Mouse (Mus musculus): ENCODE measurements at regions not wholly inside any gene's neighbourhood (a gene's known extent, or its start where the extent isn't known, plus 50 kb on each side); places are given as distances from the start of the nearest gene placed in this dataset.

DNA sequence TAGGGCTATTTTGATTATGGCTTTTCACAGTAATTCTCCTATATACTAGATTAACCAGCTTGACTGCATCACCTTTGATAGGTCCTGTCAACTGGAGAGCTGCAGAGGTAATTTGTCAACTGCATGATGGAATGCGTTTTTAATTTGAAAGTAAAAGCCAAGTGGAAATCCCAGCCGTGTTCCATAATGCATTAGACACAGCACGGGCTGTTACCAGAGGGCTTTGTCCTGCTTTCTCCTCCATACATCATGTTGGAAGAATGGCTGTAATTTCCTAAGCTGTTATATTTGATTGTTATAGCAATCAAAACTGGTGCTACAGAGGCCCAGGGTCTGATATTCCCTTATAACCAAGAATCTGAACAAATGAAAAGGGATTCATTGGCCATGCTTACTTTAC, 68.6 kb upstream of the Pced1b start:
- no peak for DNase-seq (ENCODE audit: low read depth, low spot score)

DNA sequence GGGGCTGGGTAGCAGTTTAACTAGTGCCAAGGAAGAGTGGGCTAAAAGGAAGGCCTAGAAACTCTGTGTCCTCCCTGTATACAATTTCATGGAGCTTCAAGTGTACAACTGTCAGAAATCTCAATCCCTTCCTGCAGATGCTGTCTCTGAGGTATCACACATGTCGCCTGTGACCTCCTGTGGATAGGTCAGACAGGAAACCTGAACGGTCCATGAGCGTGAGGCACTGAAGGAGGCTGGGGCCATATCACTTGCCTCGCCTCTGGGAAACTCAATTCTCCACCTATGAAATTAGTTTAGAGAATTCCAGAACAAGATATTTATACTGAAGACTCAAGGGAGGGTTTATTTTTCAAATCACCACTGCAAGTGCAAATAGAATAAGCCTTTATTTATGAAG, 69.1 kb upstream of the Pced1b start:
- Histone ChIP-seq H3K9me3 (ENCODE audit: control insufficient read depth, insufficient read depth, low read depth, low read length) (no peaks in the 10 kb centered on the region), H3K9ac (ENCODE audit: insufficient read depth, low read depth, low read length, poor library complexity, severe bottlenecking) (no peak overlapping the region), H3K27ac (ENCODE audit: insufficient read depth, low read depth, low read length, poor library complexity, severe bottlenecking) (no peak overlapping the region), H3K36me3 (ENCODE audit: control insufficient read depth, insufficient read depth, low read length, poor library complexity, severe bottlenecking) (no peaks in the 10 kb centered on the region), H3K4me3 (ENCODE audit: insufficient read depth in 1 of 2, low read depth in 1 of 2, low read length in 2 of 2, poor library complexity in 1 of 2, severe bottlenecking in 1 of 2) (no peak overlapping the region), H3K4me1 (ENCODE audit: control insufficient read depth in 2 of 2, insufficient read depth in 2 of 2, low read length in 2 of 2, poor library complexity in 1 of 2) (peaks cover 0 to 4% of the 10 kb centered on the region in 2 experiments; a peak in 1 of 4 replicates)
- TF ChIP-seq ZNF384 (IDR thresholded peaks at IDR 0.05; ENCODE audit: low read depth, low read length) (no peak), MAFK (IDR thresholded peaks at IDR 0.05; ENCODE audit: insufficient read depth, low read depth, low read length) (no peak)
- no peak for DNase-seq (ENCODE audit: low read depth, low spot score)
- in situ Hi-C loops (cut with MboI; ENCODE audit: low sequenced_read_pairs in 2 of 2, unreplicated experiment in 2 of 2), result no loop called here

More for the DNA sequence above, 68.6 kb upstream of the Pced1b start:
- H3K9ac ChIP-seq (ENCODE audit: insufficient read depth, low read depth, low read length, poor library complexity, severe bottlenecking), result no peak overlapping the region
- H3K36me3 ChIP-seq (ENCODE audit: control insufficient read depth, insufficient read depth, low read length, poor library complexity, severe bottlenecking), result no peaks in the 10 kb centered on the region
- H3K4me3 ChIP-seq (ENCODE audit: insufficient read depth in 1 of 2, low read depth in 1 of 2, low read length in 2 of 2, poor library complexity in 1 of 2, severe bottlenecking in 1 of 2), result no peak overlapping the region
- peaks cover 0 to 3% of the 10 kb centered on the region in 2 experiments; a peak in 1 of 4 replicates for H3K4me1 ChIP-seq (ENCODE audit: control insufficient read depth in 2 of 2, insufficient read depth in 2 of 2, low read length in 2 of 2, poor library complexity in 1 of 2)
- TF ChIP-seq CHD2 (IDR thresholded peaks at IDR 0.05; ENCODE audit: low read depth, low read length) (no peak), MAFK (IDR thresholded peaks at IDR 0.05; ENCODE audit: insufficient read depth, low read depth, low read length) (no peak), HCFC1 (IDR thresholded peaks at IDR 0.05; ENCODE audit: borderline replicate concordance, insufficient read depth, low read length) (no peak), ZC3H11A (IDR thresholded peaks at IDR 0.05; ENCODE audit: borderline replicate concordance, low read depth, low read length) (no peak), ZNF384 (IDR thresholded peaks at IDR 0.05; ENCODE audit: low read depth, low read length) (no peak)
- no peaks in the 10 kb centered on the region for H3K9me3 ChIP-seq (ENCODE audit: control insufficient read depth, insufficient read depth, low read depth, low read length)
- no peak overlapping the region for H3K27ac ChIP-seq (ENCODE audit: insufficient read depth, low read depth, low read length, poor library complexity, severe bottlenecking)
- in situ Hi-C loops (cut with MboI; ENCODE audit: low sequenced_read_pairs in 2 of 2, unreplicated experiment in 2 of 2), result no loop called here

DNA sequence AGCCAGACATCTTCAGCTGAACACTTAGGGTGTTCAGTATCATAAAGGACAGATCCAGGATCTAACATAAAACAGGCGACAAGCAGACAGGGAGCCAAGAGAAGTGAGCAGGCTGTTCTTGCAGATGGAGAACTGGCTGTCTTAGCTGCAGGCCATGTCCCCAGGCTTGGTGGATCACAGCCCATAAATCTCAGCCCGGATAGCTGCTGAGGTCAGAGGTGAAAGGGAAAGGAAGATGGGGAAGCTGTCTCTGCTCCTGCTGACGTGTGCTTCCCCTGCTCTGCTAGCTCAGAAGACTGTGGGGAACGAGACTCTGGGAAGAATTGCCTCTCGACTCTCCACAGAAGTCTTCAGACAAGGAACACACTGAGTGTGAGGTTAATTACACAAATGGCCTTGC, 71.9 kb upstream of the Pced1b start:
- no peaks in the 10 kb centered on the region for H3K36me3 ChIP-seq (ENCODE audit: control insufficient read depth, insufficient read depth, low read length, poor library complexity, severe bottlenecking)
- H3K4me1 ChIP-seq (ENCODE audit: control insufficient read depth in 2 of 2, insufficient read depth in 2 of 2, low read length in 2 of 2, poor library complexity in 1 of 2), result peaks cover 0 to 4% of the 10 kb centered on the region in 2 experiments; a peak in 1 of 4 replicates
- no peak for TF ChIP-seq ZC3H11A (IDR thresholded peaks at IDR 0.05; ENCODE audit: borderline replicate concordance, low read depth, low read length)
- TF ChIP-seq HCFC1 (IDR thresholded peaks at IDR 0.05; ENCODE audit: borderline replicate concordance, insufficient read depth, low read length), result no peak
- no peak for TF ChIP-seq CHD2 (IDR thresholded peaks at IDR 0.05; ENCODE audit: low read depth, low read length)
- no peak for TF ChIP-seq MAFK (IDR thresholded peaks at IDR 0.05; ENCODE audit: insufficient read depth, low read depth, low read length)
- no peak for TF ChIP-seq ZNF384 (IDR thresholded peaks at IDR 0.05; ENCODE audit: low read depth, low read length)
- H3K4me3 ChIP-seq (ENCODE audit: insufficient read depth in 1 of 2, low read depth in 1 of 2, low read length in 2 of 2, poor library complexity in 1 of 2, severe bottlenecking in 1 of 2), result no peak overlapping the region
- H3K9ac ChIP-seq (ENCODE audit: insufficient read depth, low read depth, low read length, poor library complexity, severe bottlenecking), result no peak overlapping the region
- in situ Hi-C loops (cut with MboI; ENCODE audit: low sequenced_read_pairs in 2 of 2, unreplicated experiment in 2 of 2), result no loop called here
- DNase-seq (ENCODE audit: low read depth, low spot score), result no peak
- no peak overlapping the region for H3K27ac ChIP-seq (ENCODE audit: insufficient read depth, low read depth, low read length, poor library complexity, severe bottlenecking)
- H3K9me3 ChIP-seq (ENCODE audit: control insufficient read depth, insufficient read depth, low read depth, low read length), result no peaks in the 10 kb centered on the region

DNA sequence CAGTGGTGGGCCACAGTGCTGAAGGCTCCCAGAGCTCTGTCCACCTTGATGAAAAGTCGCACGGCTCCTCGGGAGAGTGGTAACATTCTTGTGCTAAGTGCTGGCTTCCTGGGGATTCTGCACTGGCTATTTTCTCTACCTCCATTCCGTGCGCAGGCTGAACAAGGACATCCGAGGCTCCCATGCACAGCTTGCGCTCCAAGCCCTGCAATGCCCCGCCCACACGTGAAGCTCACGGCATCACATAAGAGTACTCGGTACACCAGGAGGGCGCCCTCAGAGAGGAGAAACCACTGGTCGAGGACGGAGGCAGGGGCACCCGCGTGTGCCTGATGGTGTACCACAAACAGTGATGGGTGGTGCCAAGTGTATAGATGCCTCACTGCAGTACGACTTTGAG, 73.7 kb upstream of the Pced1b start:
- Histone ChIP-seq H3K4me3 (ENCODE audit: insufficient read depth in 1 of 2, low read depth in 1 of 2, low read length in 2 of 2, poor library complexity in 1 of 2, severe bottlenecking in 1 of 2) (peak overlapping the region; percentile 5 to 9; a peak in 1 of 4 replicates), H3K9me3 (ENCODE audit: control insufficient read depth, insufficient read depth, low read depth, low read length) (no peaks in the 10 kb centered on the region), H3K27ac (ENCODE audit: insufficient read depth, low read depth, low read length, poor library complexity, severe bottlenecking) (no peak overlapping the region), H3K4me1 (ENCODE audit: control insufficient read depth in 2 of 2, insufficient read depth in 2 of 2, low read length in 2 of 2, poor library complexity in 1 of 2) (peaks cover 0 to 4% of the 10 kb centered on the region in 2 experiments; a peak in 1 of 4 replicates), H3K9ac (ENCODE audit: insufficient read depth, low read depth, low read length, poor library complexity, severe bottlenecking) (no peak overlapping the region), H3K36me3 (ENCODE audit: control insufficient read depth, insufficient read depth, low read length, poor library complexity, severe bottlenecking) (no peaks in the 10 kb centered on the region)
- in situ Hi-C loops (cut with MboI; ENCODE audit: low sequenced_read_pairs in 2 of 2, unreplicated experiment in 2 of 2), result no loop called here
- DNase-seq (ENCODE audit: low read depth, low spot score), result peak; percentile 41
- no peak for TF ChIP-seq CHD2 (IDR thresholded peaks at IDR 0.05; ENCODE audit: low read depth, low read length)
- TF ChIP-seq HCFC1 (IDR thresholded peaks at IDR 0.05; ENCODE audit: borderline replicate concordance, insufficient read depth, low read length), result no peak
- TF ChIP-seq ZC3H11A (IDR thresholded peaks at IDR 0.05; ENCODE audit: borderline replicate concordance, low read depth, low read length), result no peak
- no peak for TF ChIP-seq MAFK (IDR thresholded peaks at IDR 0.05; ENCODE audit: insufficient read depth, low read depth, low read length)
- no peak for TF ChIP-seq ZNF384 (IDR thresholded peaks at IDR 0.05; ENCODE audit: low read depth, low read length)

DNA sequence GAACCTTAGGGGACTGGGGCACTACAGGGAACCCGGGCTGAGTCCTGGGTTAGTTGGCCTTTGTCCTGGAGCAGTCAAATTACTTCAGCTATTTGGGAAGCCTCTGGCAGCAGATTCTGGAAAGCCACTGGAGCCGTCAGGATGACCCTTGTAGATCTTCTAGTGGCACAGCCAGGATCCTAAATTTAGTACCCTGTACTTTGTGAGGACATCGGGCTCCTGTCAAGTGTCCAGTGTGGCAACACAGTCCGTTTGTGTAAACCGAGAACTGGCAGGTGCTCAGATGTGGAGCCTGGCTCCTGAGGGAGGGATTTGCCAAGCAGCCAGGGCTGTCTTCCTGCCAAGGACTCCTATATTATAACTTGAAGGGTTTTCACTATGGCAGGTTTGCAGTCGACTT, 76.8 kb upstream of the Pced1b start:
- no peak for DNase-seq (ENCODE audit: low read depth, low spot score)
- in situ Hi-C loops (cut with MboI; ENCODE audit: low sequenced_read_pairs in 2 of 2, unreplicated experiment in 2 of 2), result no loop called here
- no peaks in the 10 kb centered on the region for H3K9me3 ChIP-seq (ENCODE audit: control insufficient read depth, insufficient read depth, low read depth, low read length)
- H3K27ac ChIP-seq (ENCODE audit: insufficient read depth, low read depth, low read length, poor library complexity, severe bottlenecking), result no peak overlapping the region
- H3K4me1 ChIP-seq (ENCODE audit: control insufficient read depth in 2 of 2, insufficient read depth in 2 of 2, low read length in 2 of 2, poor library complexity in 1 of 2), result peaks cover 0 to 4% of the 10 kb centered on the region in 2 experiments; a peak in 2 of 4 replicates
- peaks cover 5% of the 10 kb centered on the region; the same call in 1 of the 2 replicates for H3K36me3 ChIP-seq (ENCODE audit: control insufficient read depth, insufficient read depth, low read length, poor library complexity, severe bottlenecking)
- no peak overlapping the region for H3K4me3 ChIP-seq (ENCODE audit: insufficient read depth in 1 of 2, low read depth in 1 of 2, low read length in 2 of 2, poor library complexity in 1 of 2, severe bottlenecking in 1 of 2)
- TF ChIP-seq HCFC1 (IDR thresholded peaks at IDR 0.05; ENCODE audit: borderline replicate concordance, insufficient read depth, low read length), result no peak
- TF ChIP-seq ZC3H11A (IDR thresholded peaks at IDR 0.05; ENCODE audit: borderline replicate concordance, low read depth, low read length), result no peak
- TF ChIP-seq CHD2 (IDR thresholded peaks at IDR 0.05; ENCODE audit: low read depth, low read length), result no peak
- TF ChIP-seq MAFK (IDR thresholded peaks at IDR 0.05; ENCODE audit: insufficient read depth, low read depth, low read length), result no peak
- no peak for TF ChIP-seq ZNF384 (IDR thresholded peaks at IDR 0.05; ENCODE audit: low read depth, low read length)
- H3K9ac ChIP-seq (ENCODE audit: insufficient read depth, low read depth, low read length, poor library complexity, severe bottlenecking), result no peak overlapping the region

All from ES-E14 (cell line).